Comparison of ENCODE assay signal across 18 mouse cellular contexts in genomic region chr3:144597790-144598467, GRCm38 (mm10). TPM values are rescaled to one million over a fixed set of nuclear protein-coding genes. Genes with fewer than 3 reads are reported as not detected.
DNase-seq lines count a peak whose midpoint lies in the region; ATAC-seq and TF ChIP-seq lines count a peak whose summit lies in the region.
"Had no signal": no experiment of that assay in that cellular context is flagged by ENCODE, and none has a peak within 500 bp of the region (broad histone marks: within the 10 kb centered on the region; RNA-seq: fewer than 3 reads in every experiment).

No protein-coding gene starts in this region.

- no peaks in the 10 kb centered on the region for H3K9me3 ChIP-seq in hindbrain, postnatal 0 days (ENCODE audit: low read length)
- H3K9me3 ChIP-seq in hindbrain, embryonic 14.5 days (ENCODE audit: control insufficient read depth, low read length) = no peaks in the 10 kb centered on the region
- no peaks in the 10 kb centered on the region for H3K9me3 ChIP-seq in forebrain, embryonic 12.5 days
- no peaks in the 10 kb centered on the region for H3K9me3 ChIP-seq in midbrain, embryonic 13.5 days
- H3K9me3 ChIP-seq: heart, embryonic 10.5 days; liver, embryonic 13.5 days had no signal

- TF ChIP-seq CTCF in hindbrain, postnatal 0 days (IDR thresholded peaks at IDR 0.05; ENCODE audit: low read depth) = no peak

- ATAC-seq in hindbrain, postnatal 0 days = 0 out of 2 replicates have a peak, but pooled peaks have one; percentile 32
- no peak for ATAC-seq in hindbrain, embryonic 14.5 days (ENCODE audit: low FRiP score)
- peak; percentile 67 for ATAC-seq in forebrain, embryonic 12.5 days (ENCODE audit: low FRiP score)
- peak; percentile 62; the same call in 1 of the 2 replicates for ATAC-seq in midbrain, embryonic 13.5 days
- no peak for ATAC-seq in megakaryocyte, adult 5-6 weeks (ENCODE audit: poor library complexity, severe bottlenecking)

- no peak overlapping the region for H3K9ac ChIP-seq in hindbrain, postnatal 0 days (replicated peaks; ENCODE audit: low read length)
- no peak overlapping the region for H3K9ac ChIP-seq in hindbrain, embryonic 14.5 days
- H3K9ac ChIP-seq in forebrain, embryonic 12.5 days = no peak overlapping the region
- no peak overlapping the region for H3K9ac ChIP-seq in midbrain, embryonic 13.5 days (replicated peaks)
- H3K9ac ChIP-seq: liver, embryonic 13.5 days; lung, embryonic 14.5 days had no signal

- H3K4me2 ChIP-seq in hindbrain, postnatal 0 days (ENCODE audit: low read depth, low read length) = no peak overlapping the region
- H3K4me2 ChIP-seq in hindbrain, embryonic 14.5 days (replicated peaks) = no peak overlapping the region
- no peak overlapping the region for H3K4me2 ChIP-seq in forebrain, embryonic 12.5 days
- H3K4me2 ChIP-seq in midbrain, embryonic 13.5 days (replicated peaks) = no peak overlapping the region
- H3K4me2 ChIP-seq: liver, embryonic 13.5 days; lung, embryonic 14.5 days had no signal

- no peak overlapping the region for H3K4me3 ChIP-seq in hindbrain, postnatal 0 days (ENCODE audit: low read length)
- no peak overlapping the region for H3K4me3 ChIP-seq in hindbrain, embryonic 14.5 days (replicated peaks; ENCODE audit: low read length)
- H3K4me3 ChIP-seq in forebrain, embryonic 12.5 days (replicated peaks) = no peak overlapping the region
- H3K4me3 ChIP-seq in midbrain, embryonic 13.5 days (replicated peaks) = no peak overlapping the region
- H3K4me3 ChIP-seq: heart, embryonic 10.5 days; liver, embryonic 13.5 days had no signal

- 57% methylated on average over 12 of the region's 12 CpGs for WGBS in hindbrain, postnatal 0 days
- WGBS in hindbrain, embryonic 14.5 days = 69% methylated on average over 12 of the region's 12 CpGs
- whole genome bisulfite sequencing in forebrain, embryonic 12.5 days = 21% methylated on average over 12 of the region's 12 CpGs
- 33% methylated on average over 12 of the region's 12 CpGs for WGBS in midbrain, embryonic 13.5 days

- H3K4me1 ChIP-seq in hindbrain, postnatal 0 days (ENCODE audit: insufficient read depth, low read length) = no peaks in the 10 kb centered on the region
- no peaks in the 10 kb centered on the region for H3K4me1 ChIP-seq in hindbrain, embryonic 14.5 days (replicated peaks; ENCODE audit: control insufficient read depth, insufficient read depth, low read length)
- H3K4me1 ChIP-seq in forebrain, embryonic 12.5 days = peaks cover 34% of the 10 kb centered on the region
- peaks cover 14% of the 10 kb centered on the region for H3K4me1 ChIP-seq in midbrain, embryonic 13.5 days (replicated peaks)

- no peak overlapping the region for H3K27ac ChIP-seq in hindbrain, postnatal 0 days
- no peak overlapping the region for H3K27ac ChIP-seq in hindbrain, embryonic 14.5 days
- peak overlapping the region; percentile 83 for H3K27ac ChIP-seq in forebrain, embryonic 12.5 days
- 0 out of 2 replicates have a peak overlapping the region, but pooled peaks have one; percentile 6 for H3K27ac ChIP-seq in midbrain, embryonic 13.5 days
- H3K27ac ChIP-seq: heart, embryonic 10.5 days; liver, embryonic 13.5 days had no signal

- H3K27me3 ChIP-seq in hindbrain, postnatal 0 days (ENCODE audit: insufficient read depth, low read length) = no peaks in the 10 kb centered on the region
- H3K27me3 ChIP-seq in hindbrain, embryonic 14.5 days (ENCODE audit: control insufficient read depth, insufficient read depth, low read length) = no peaks in the 10 kb centered on the region
- no peaks in the 10 kb centered on the region for H3K27me3 ChIP-seq in forebrain, embryonic 12.5 days
- no peaks in the 10 kb centered on the region for H3K27me3 ChIP-seq in midbrain, embryonic 13.5 days
- H3K27me3 ChIP-seq: liver, embryonic 13.5 days had no signal

- DNase-seq in hindbrain, postnatal 0 days (ENCODE audit: low spot score) = no peak
- DNase-seq in hindbrain, embryonic 14.5 days (ENCODE audit: low spot score) = no peak
- DNase-seq in Muller cell, postnatal 12 days (ENCODE audit: inconsistent ontology term) = peak; percentile 61
- DNase-seq in urinary bladder, adult 2 months (ENCODE audit: low spot score) = no peak
- no peak for DNase-seq in frontal cortex, postnatal 14 days (ENCODE audit: low spot score in 2 of 2)
- DNase-seq: B cell, adult 2 months; cerebellum, adult 9-10 months; gastrocnemius, postnatal 36 days; kidney, adult 2 months; kidney, postnatal 10 days; liver, embryonic 13.5 days; lung, embryonic 14.5 days; lung, postnatal 36 days; thymus, postnatal 14 days had no signal

- H3K36me3 ChIP-seq in hindbrain, postnatal 0 days (ENCODE audit: insufficient read depth, low read length) = peaks cover 5% of the 10 kb centered on the region; the same call in 1 of the 2 replicates
- peaks cover 27% of the 10 kb centered on the region; the same call in 1 of the 2 replicates for H3K36me3 ChIP-seq in hindbrain, embryonic 14.5 days (replicated peaks; ENCODE audit: control insufficient read depth, insufficient read depth)
- peaks cover 12% of the 10 kb centered on the region for H3K36me3 ChIP-seq in forebrain, embryonic 12.5 days (replicated peaks)
- peaks cover 25% of the 10 kb centered on the region; the same call in 1 of the 2 replicates for H3K36me3 ChIP-seq in midbrain, embryonic 13.5 days

RNA-seq across cellular contexts. Expression of gene Selenof, which starts 27.8 kb away (rescaled TPM):
- 210 and 211 TPM in 2 replicates for total RNA-seq in hindbrain, postnatal 0 days (2014; rRNA removed)
- polyA plus RNA-seq in hindbrain, postnatal 0 days (2015; fragmentation: Nextera tagmentation; extraction: Ambion mirVana) = 686 and 693 TPM in 2 replicates
- 461 and 464 TPM in 2 replicates for polyA plus RNA-seq in hindbrain, embryonic 14.5 days (2014; fragmentation: Nextera tagmentation; extraction: Ambion mirVana)
- polyA plus RNA-seq in forebrain, embryonic 12.5 days (2016; fragmentation: Nextera tagmentation; extraction: Ambion mirVana) = 467 and 480 TPM in 2 replicates
- 518 and 526 TPM in 2 replicates for polyA plus RNA-seq in midbrain, embryonic 13.5 days (2015; fragmentation: Nextera tagmentation; extraction: Ambion mirVana)
- polyA plus RNA-seq in urinary bladder, adult 2 months (2012; rRNA removed) = 422 and 491 TPM in 2 replicates
- 348 and 402 TPM in 2 replicates for total RNA-seq in megakaryocyte, adult 5-6 weeks (2015)
- 537 and 557 TPM in 2 replicates for total RNA-seq in megakaryocyte, adult 5-6 weeks (2017)

RNA-seq across cellular contexts. Expression of gene Hs2st1, which starts 27.9 kb away (rescaled TPM):
- total RNA-seq in hindbrain, postnatal 0 days (2014; rRNA removed) = 38.8 and 39.2 TPM in 2 replicates
- polyA plus RNA-seq in hindbrain, postnatal 0 days (2015; fragmentation: Nextera tagmentation; extraction: Ambion mirVana) = 11.0 and 11.1 TPM in 2 replicates
- 15.2 and 17.0 TPM in 2 replicates for polyA plus RNA-seq in hindbrain, embryonic 14.5 days (2014; fragmentation: Nextera tagmentation; extraction: Ambion mirVana)
- polyA plus RNA-seq in forebrain, embryonic 12.5 days (2016; fragmentation: Nextera tagmentation; extraction: Ambion mirVana) = 35.7 and 39.1 TPM in 2 replicates
- 13.9 and 17.4 TPM in 2 replicates for polyA plus RNA-seq in midbrain, embryonic 13.5 days (2015; fragmentation: Nextera tagmentation; extraction: Ambion mirVana)
- polyA plus RNA-seq in urinary bladder, adult 2 months (2012; rRNA removed) = 9.8 and 11.5 TPM in 2 replicates
- total RNA-seq in megakaryocyte, adult 5-6 weeks (2015) = 9.0 and 10.5 TPM in 2 replicates
- total RNA-seq in megakaryocyte, adult 5-6 weeks (2017) = 9.8 and 10.9 TPM in 2 replicates

Comparison
In these comparisons a context has a peak if more than half of its experiments do, and no peak if none do; other contexts are left out.
1. ATAC-seq: peak in hindbrain, postnatal 0 days (single experiment), forebrain, embryonic 12.5 days (single experiment) and midbrain, embryonic 13.5 days (single experiment); none in hindbrain, embryonic 14.5 days (single experiment) and megakaryocyte, adult 5-6 weeks (single experiment).
2. H3K27ac ChIP-seq: peak in forebrain, embryonic 12.5 days (single experiment) and midbrain, embryonic 13.5 days (single experiment); none in hindbrain, postnatal 0 days (single experiment) and hindbrain, embryonic 14.5 days (single experiment).